Mouse (Mus musculus) ES-E14 (cell line): ENCODE measurements around the gene Scfd2. TPM values are rescaled to one million over a fixed set of nuclear protein-coding genes. Genes with fewer than 3 reads are reported as not detected.

Source experiments
- DNase-seq: peaks from one replicate; pipeline ENCODE4 v3.0.0-alpha.2; 2013; ENCODE audit warnings: low read depth, low spot score
- H3K27ac ChIP-seq: 2 replicates; pipeline ENCODE4 v1.5.1; 2012; ENCODE audit warnings: low read depth, mild to moderate bottlenecking, low read length, moderate library complexity, mixed read lengths; ENCODE audit not compliant: poor library complexity, insufficient read depth, severe bottlenecking
- H3K36me3 ChIP-seq: 2 replicates; pipeline ENCODE4 v1.6.1; 2012; ENCODE audit warnings: mild to moderate bottlenecking, low read length, moderate library complexity, mixed read lengths; ENCODE audit not compliant: control insufficient read depth, poor library complexity, insufficient read depth, severe bottlenecking
- H3K4me1 ChIP-seq, 2 experiments: fragments of 150-350 bp in 1 of 2; sonication (generic) in 1 of 2; 2 replicates each; pipeline ENCODE4 v1.6.1; 2012; ENCODE audit warnings: low read length in 2 of 2, mild to moderate bottlenecking in 1 of 2, mixed read lengths in 1 of 2; ENCODE audit not compliant: control insufficient read depth in 2 of 2, insufficient read depth in 2 of 2, poor library complexity in 1 of 2
- H3K4me3 ChIP-seq, 2 experiments: fragments of 150-350 bp in 1 of 2; sonication (generic) in 1 of 2; 2 replicates each; pipeline ENCODE4 v1.5.1; 2012; ENCODE audit warnings: low read length in 2 of 2, low read depth in 1 of 2, mild to moderate bottlenecking in 1 of 2, mixed read lengths in 1 of 2; ENCODE audit not compliant: insufficient read depth in 1 of 2, poor library complexity in 1 of 2, severe bottlenecking in 1 of 2
- H3K9ac ChIP-seq: 2 replicates; pipeline ENCODE4 v1.6.1; 2012; ENCODE audit warnings: low read depth, mild to moderate bottlenecking, low read length, mixed read lengths; ENCODE audit not compliant: poor library complexity, insufficient read depth, severe bottlenecking
- H3K9me3 ChIP-seq: fragments of 150-350 bp; sonication (generic); 2 replicates; pipeline ENCODE4 v1.6.1; 2012; ENCODE audit warnings: low read depth, mild to moderate bottlenecking, low read length; ENCODE audit not compliant: control insufficient read depth, insufficient read depth
- CHD2 ChIP-seq: IDR thresholded peaks from 2 replicates; pipeline ENCODE4 v1.6.1; 2014; ENCODE audit warnings: mild to moderate bottlenecking, low read depth, low read length, inconsistent platforms
- HCFC1 ChIP-seq: IDR thresholded peaks from 2 replicates; pipeline ENCODE4 v1.6.1; 2012; ENCODE audit warnings: low read length, inconsistent platforms, borderline replicate concordance; ENCODE audit not compliant: insufficient read depth
- MAFK ChIP-seq: IDR thresholded peaks from 2 replicates; pipeline ENCODE4 v1.6.1; 2014; ENCODE audit warnings: mild to moderate bottlenecking, low read depth, low read length, inconsistent platforms; ENCODE audit not compliant: insufficient read depth
- ZC3H11A ChIP-seq: IDR thresholded peaks from 2 replicates; pipeline ENCODE4 v1.6.1; 2012; ENCODE audit warnings: low read depth, mild to moderate bottlenecking, inconsistent platforms, low read length, borderline replicate concordance
- ZNF384 ChIP-seq: IDR thresholded peaks from 2 replicates; pipeline ENCODE4 v1.6.1; 2012; ENCODE audit warnings: low read depth, low read length, inconsistent platforms
- in situ Hi-C, 2 experiments: fragments of 600-800 bp; cut with MboI; formaldehyde crosslinking; loops; one replicate each; pipeline ENCODE4 v1.15.1; 2025; ENCODE audit warnings: low sequenced_read_pairs in 2 of 2, inconsistent platforms in 1 of 2; ENCODE audit not compliant: unreplicated experiment in 2 of 2
- total RNA-seq: library from RNA; depleted of rRNA; stranded (reverse); fragments of 300-350 nt; gene quantifications from 2 replicates; pipeline ENCODE4 v1.2.3, GENCODE M21; 2012

The Scfd2 gene
- total RNA-seq, 1 experiment, result 25.8 TPM

DNA sequence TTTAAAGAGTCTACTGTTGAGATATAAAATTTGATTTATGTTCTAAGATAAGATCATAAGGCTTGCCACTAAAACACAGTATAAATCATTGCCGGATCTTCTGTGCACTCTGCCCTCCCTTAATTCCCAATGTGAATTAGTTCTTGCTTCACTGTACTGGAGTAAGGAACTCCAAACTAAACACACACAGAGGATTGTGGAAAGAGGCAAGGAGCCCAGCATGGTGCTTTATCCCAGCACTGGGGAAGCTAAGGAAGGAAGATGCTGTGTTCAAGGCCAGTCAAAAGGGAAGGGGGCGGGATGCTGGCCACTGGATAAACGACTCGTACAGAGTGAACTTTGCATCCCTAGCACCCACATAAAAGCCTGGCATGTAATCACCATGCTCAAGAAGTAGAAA lies 51.1 kb downstream of the Scfd2 start:
- Histone ChIP-seq H3K9me3 (no peaks in the 10 kb centered on the region), H3K4me3 (no peak overlapping the region), H3K9ac (no peak overlapping the region), H3K4me1 (no peaks in the 10 kb centered on the region), H3K36me3 (no peaks in the 10 kb centered on the region), H3K27ac (no peak overlapping the region)
- DNase-seq, result no peak
- in situ Hi-C loops, result no loop called here
- TF ChIP-seq MAFK (no peak), CHD2 (no peak), ZNF384 (no peak), ZC3H11A (no peak), HCFC1 (no peak)

DNA sequence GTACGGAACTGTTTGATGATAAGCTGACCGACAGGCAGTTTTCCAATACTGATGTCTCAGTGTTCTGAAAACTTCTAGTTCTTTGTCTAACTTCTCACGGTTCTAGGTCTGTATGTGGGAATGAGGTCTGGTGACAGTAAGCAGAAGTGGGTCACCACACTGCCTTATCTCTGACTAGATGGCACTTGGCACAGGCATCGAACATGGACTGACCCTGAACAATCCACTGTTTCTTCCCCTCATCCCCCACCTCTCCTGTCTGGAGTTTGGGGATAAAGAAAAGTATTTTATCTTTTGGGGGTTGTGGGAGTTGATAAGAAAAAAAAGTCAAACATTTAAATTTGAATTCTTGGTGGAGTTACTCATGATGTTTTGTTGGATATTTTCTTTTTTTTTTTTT lies 51.6 kb downstream of the Scfd2 start:
- DNase-seq, result no peak
- no peaks in the 10 kb centered on the region for H3K9me3 ChIP-seq
- no peaks in the 10 kb centered on the region for H3K36me3 ChIP-seq
- no peaks in the 10 kb centered on the region for H3K4me1 ChIP-seq
- H3K9ac ChIP-seq, result no peak overlapping the region
- in situ Hi-C loops, result no loop called here
- H3K27ac ChIP-seq, result no peak overlapping the region
- H3K4me3 ChIP-seq, result no peak overlapping the region
- TF ChIP-seq ZC3H11A (no peak), ZNF384 (no peak), CHD2 (no peak), MAFK (no peak), HCFC1 (no peak)

DNA sequence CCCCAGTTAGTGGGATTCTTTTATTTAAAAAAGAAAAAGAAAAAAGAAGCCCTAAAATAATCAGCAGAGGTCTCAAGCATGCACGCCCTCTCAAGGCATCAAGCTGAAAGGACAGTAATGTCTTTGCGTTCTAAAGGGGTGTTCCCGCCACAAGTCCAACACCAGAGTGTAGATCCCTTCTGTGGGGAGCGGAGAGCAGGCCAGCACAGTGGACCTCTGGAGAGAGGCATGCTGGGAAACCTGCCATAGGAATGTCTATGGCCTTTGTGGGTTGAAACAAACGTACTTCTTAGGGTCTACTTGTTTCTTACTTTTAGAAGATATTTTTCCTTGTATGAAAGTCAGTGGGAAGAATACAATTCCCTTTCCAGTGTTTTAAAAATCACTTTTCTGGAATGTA lies 52.4 kb downstream of the Scfd2 start:
- no peak overlapping the region for H3K27ac ChIP-seq
- in situ Hi-C loops, result no loop called here
- no peaks in the 10 kb centered on the region for H3K4me1 ChIP-seq
- no peak for DNase-seq
- H3K9ac ChIP-seq, result no peak overlapping the region
- no peaks in the 10 kb centered on the region for H3K9me3 ChIP-seq
- TF ChIP-seq HCFC1 (no peak), ZNF384 (no peak), CHD2 (no peak), MAFK (no peak), ZC3H11A (no peak)
- no peak overlapping the region for H3K4me3 ChIP-seq
- H3K36me3 ChIP-seq, result no peaks in the 10 kb centered on the region

DNA sequence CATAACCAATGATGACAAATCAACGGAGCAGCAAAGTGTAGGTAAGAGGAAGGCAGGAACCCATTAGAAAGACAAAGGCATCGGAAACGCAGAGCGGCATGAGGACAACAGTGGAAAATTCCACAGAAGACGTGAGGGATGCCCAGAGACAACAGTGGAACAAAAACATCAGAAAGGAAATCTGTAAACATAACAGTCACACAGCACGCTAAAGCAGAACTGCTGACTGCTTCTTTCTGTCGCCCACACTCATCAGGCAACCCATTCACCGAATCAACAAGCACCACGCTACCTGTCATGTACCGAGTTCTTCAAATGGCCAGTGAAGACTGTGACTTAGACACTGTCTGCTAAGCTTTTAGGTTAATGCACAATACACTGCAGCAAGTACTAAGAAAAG lies 55.0 kb downstream of the Scfd2 start:
- no peak overlapping the region for H3K9ac ChIP-seq
- no peak overlapping the region for H3K27ac ChIP-seq
- no peak for TF ChIP-seq CHD2
- TF ChIP-seq HCFC1, result no peak
- TF ChIP-seq MAFK, result no peak
- TF ChIP-seq ZC3H11A, result no peak
- no peak for TF ChIP-seq ZNF384
- no peaks in the 10 kb centered on the region for H3K4me1 ChIP-seq
- H3K36me3 ChIP-seq, result no peaks in the 10 kb centered on the region
- in situ Hi-C loops, result no loop called here
- no peak for DNase-seq
- H3K9me3 ChIP-seq, result no peaks in the 10 kb centered on the region
- no peak overlapping the region for H3K4me3 ChIP-seq

DNA sequence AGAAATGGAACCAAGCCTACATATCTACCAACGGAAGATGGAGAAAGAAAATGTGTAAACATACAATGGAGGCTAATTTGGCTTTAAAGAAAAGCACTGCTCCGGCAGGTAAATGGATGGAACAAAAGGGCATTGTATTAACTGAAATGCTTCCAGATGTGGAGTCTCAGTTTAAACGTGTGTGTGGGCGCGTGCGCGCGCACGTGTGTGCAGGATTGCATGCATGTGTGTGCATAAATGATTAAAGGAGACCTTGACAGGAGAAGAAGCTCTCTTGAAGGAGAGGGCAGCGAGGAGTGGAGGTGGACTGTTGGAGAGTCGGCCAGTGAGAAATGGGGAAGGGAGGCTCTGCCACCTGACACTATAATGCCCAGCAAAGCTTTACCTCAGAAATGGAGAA lies 58.4 kb downstream of the Scfd2 start:
- DNase-seq, result no peak
- no peak overlapping the region for H3K9ac ChIP-seq
- no peaks in the 10 kb centered on the region for H3K4me1 ChIP-seq
- TF ChIP-seq ZC3H11A (no peak), MAFK (no peak), HCFC1 (no peak), CHD2 (no peak), ZNF384 (no peak)
- H3K36me3 ChIP-seq, result no peaks in the 10 kb centered on the region
- no peak overlapping the region for H3K4me3 ChIP-seq
- in situ Hi-C loops, result no loop called here
- no peak overlapping the region for H3K27ac ChIP-seq
- no peaks in the 10 kb centered on the region for H3K9me3 ChIP-seq
